Mouse (Mus musculus) intestine, embryonic 14.5 days (tissue): Measurements from ENCODE around the gene Masp2. TPM values are rescaled to one million over a fixed set of nuclear protein-coding genes. Genes with fewer than 3 reads are reported as not detected.

Experiments used
- ATAC-seq: fragments of 200-750 bp; cut with Nextera tagmentation; replicated peaks from 2 replicates; pipeline ENCODE4 v1.8.0; 2017; ENCODE audit warnings: low read depth, moderate number of reproducible peaks, moderate TSS enrichment, moderate library complexity; ENCODE audit not compliant: low FRiP score, low TSS enrichment
- DNase-seq: peaks from one replicate; pipeline ENCODE4 v3.0.0-alpha.2; 2018; ENCODE audit warnings: low spot score
- H3K27ac ChIP-seq: fragments of 300-500 bp; sonication (generic); 2 replicates; pipeline ENCODE4 v1.5.1; 2014; ENCODE audit warnings: low read depth, mild to moderate bottlenecking, control low read depth
- H3K27me3 ChIP-seq: fragments of 300-500 bp; sonication (generic); replicated peaks from 2 replicates; pipeline ENCODE4 v1.6.1; 2014; ENCODE audit warnings: low read length, control low read depth; ENCODE audit not compliant: control insufficient read depth, insufficient read depth
- H3K36me3 ChIP-seq: fragments of 300-500 bp; sonication (generic); 2 replicates; pipeline ENCODE4 v1.6.1; 2014; ENCODE audit warnings: low read length, control low read depth; ENCODE audit not compliant: control insufficient read depth, insufficient read depth
- H3K4me1 ChIP-seq: fragments of 300-500 bp; sonication (generic); replicated peaks from 2 replicates; pipeline ENCODE4 v1.6.1; 2014; ENCODE audit warnings: low read length, control low read depth, mixed read lengths; ENCODE audit not compliant: control insufficient read depth, insufficient read depth
- H3K4me2 ChIP-seq: fragments of 300-500 bp; sonication (generic); 2 replicates; pipeline ENCODE4 v1.6.1; 2014; ENCODE audit warnings: low read length
- H3K4me3 ChIP-seq: fragments of 300-500 bp; sonication (generic); 2 replicates; pipeline ENCODE4 v1.5.1; 2014; ENCODE audit warnings: low read depth, low read length, control low read depth, mixed read lengths
- H3K9ac ChIP-seq: fragments of 300-500 bp; sonication (generic); 2 replicates; pipeline ENCODE4 v1.6.1; 2014; ENCODE audit warnings: mild to moderate bottlenecking, low read length
- H3K9me3 ChIP-seq: fragments of 300-500 bp; sonication (generic); 2 replicates; pipeline ENCODE4 v1.6.1; 2016; ENCODE audit warnings: low read length, control low read depth; ENCODE audit not compliant: control insufficient read depth
- WGBS: fragments of 180-500 bp; shearing (Covaris S2); extraction: QIAGEN DNeasy Blood & Tissue Kit; methylation state at CpG from one replicate; pipeline ENCODE4 v1.1.7; 2014; 5-methylcytosine and 5-hydroxymethylcytosine counted together
- polyA plus RNA-seq: library from polyadenylated mRNA; unstranded; fragments of >200 nt; fragmentation: Nextera tagmentation; extraction: Ambion mirVana; gene quantifications from 2 replicates; pipeline ENCODE4 v1.2.1, GENCODE M21; 2014

Gene Masp2
- polyA plus RNA-seq, 1 experiment from 2014 or later = 0.28 TPM

DNA sequence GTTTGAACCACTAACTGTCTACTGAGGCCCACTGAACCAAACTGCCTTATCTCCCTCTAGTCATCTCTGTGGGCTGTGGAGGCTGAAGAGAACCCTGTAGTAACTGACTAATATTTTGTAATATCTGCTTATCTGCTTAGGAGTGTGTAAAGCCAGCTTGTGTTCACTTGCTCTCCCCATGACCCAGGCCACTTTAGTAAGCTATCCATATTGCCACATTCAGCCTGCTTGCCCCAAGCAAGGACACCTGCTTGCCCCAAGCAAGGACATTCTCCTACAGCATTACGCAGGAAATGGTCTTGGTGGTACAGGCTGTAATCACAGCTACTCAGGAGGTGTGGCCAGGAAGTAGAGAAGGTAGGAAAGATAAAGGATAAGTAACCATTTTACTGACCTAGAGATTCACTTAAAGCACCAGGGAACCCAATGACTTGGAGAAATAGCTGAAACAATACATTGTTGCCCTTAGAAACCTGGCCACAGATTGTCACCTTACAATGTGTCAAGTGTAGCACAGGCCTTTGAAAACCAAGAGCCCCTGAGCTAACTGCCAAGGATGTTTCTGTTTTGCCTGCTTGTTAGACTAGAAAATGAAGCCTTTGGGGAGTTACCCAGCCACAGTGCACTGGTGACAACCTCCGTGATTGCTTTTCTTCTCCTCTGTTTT, 31.2 kb downstream of the Masp2 start:
- DNase-seq = no peak
- Histone ChIP-seq H3K4me3 (no peak overlapping the region), H3K27ac (no peak overlapping the region), H3K9me3 (no peaks in the 10 kb centered on the region), H3K4me2 (no peak overlapping the region), H3K4me1 (no peaks in the 10 kb centered on the region), H3K36me3 (no peaks in the 10 kb centered on the region), H3K27me3 (no peaks in the 10 kb centered on the region), H3K9ac (no peak overlapping the region)
- ATAC-seq = no peak
- 79% methylated on average over 2 of the region's 2 CpGs for WGBS

DNA sequence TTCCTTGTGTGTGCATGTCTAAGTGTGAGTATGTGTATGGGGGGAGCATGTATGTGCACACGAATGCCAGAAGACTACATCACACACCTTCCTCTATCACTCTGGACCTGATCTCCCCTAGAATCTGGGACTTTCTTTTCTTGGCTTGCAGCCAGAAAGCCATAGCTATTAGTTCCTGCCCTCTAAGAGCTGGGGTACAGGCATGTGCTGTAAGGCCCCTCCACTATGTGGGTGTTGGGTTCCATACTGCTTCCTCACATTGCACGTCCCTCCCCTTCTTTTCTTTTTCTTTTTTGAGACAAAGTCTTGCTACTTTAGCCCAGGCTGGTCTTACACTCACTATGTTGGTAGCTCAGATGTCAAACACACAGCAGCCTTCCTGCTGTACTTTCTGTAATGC, 33.0 kb downstream of the Masp2 start:
- WGBS = 91% methylated on average over 2 of the region's 2 CpGs
- ATAC-seq = no peak

DNA sequence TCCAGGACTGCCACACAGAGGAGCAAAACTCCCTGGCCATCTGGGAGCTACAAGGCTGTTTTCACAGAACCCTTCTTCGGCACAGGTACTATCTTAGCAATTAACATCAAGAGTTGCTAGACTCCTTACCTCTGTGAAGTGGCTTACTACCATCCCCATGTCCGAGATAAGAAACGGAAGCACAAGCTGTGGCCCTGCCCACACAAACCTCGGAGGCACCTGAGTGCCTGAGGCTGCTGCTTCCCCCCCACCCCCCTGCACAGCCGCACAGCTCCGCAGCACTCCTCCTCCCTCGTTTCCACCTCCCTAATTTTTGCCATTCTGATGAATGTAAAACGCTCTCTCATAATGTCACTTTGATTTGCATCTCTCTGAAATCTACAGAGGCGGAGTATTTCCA, 35.9 kb downstream of the Masp2 start:
- Histone ChIP-seq H3K4me2 (no peak overlapping the region), H3K4me1 (no peaks in the 10 kb centered on the region), H3K36me3 (no peaks in the 10 kb centered on the region), H3K4me3 (no peak overlapping the region), H3K27me3 (no peaks in the 10 kb centered on the region), H3K9me3 (no peaks in the 10 kb centered on the region), H3K27ac (no peak overlapping the region), H3K9ac (no peak overlapping the region)
- DNase-seq = no peak
- no peak for ATAC-seq
- WGBS = 43% methylated on average over 9 of the region's 9 CpGs

More for the DNA sequence above, 33.0 kb downstream of the Masp2 start:
- H3K27me3 ChIP-seq = no peaks in the 10 kb centered on the region
- no peak overlapping the region for H3K4me2 ChIP-seq
- no peak overlapping the region for H3K27ac ChIP-seq
- H3K4me1 ChIP-seq = no peaks in the 10 kb centered on the region
- H3K9ac ChIP-seq = no peak overlapping the region
- no peak for DNase-seq
- H3K36me3 ChIP-seq = no peaks in the 10 kb centered on the region
- H3K9me3 ChIP-seq = no peaks in the 10 kb centered on the region
- H3K4me3 ChIP-seq = no peak overlapping the region

DNA sequence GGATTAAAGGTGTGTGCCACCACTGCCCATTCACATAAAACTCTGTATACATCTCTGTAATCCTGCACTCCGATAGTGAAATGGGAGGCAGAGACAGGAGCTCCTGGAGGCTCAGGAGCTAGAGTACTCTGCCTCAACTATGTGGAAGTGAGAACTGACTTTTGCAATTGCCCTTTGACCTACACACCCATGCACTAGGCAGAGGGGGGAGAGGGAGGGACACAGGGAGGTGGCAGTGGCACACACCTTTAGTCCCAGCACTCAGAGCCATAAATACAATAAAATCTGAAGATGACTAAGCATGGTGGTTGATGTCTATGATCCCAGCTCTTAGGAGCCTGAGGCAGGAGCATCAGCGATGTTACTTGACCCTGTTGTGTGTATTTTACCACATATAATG, 37.1 kb downstream of the Masp2 start:
- Histone ChIP-seq H3K36me3 (no peaks in the 10 kb centered on the region), H3K4me3 (no peak overlapping the region), H3K4me2 (no peak overlapping the region), H3K27me3 (no peaks in the 10 kb centered on the region), H3K27ac (no peak overlapping the region), H3K4me1 (peaks cover 5% of the 10 kb centered on the region; the same call in 1 of the 2 replicates), H3K9ac (no peak overlapping the region), H3K9me3 (no peaks in the 10 kb centered on the region)
- ATAC-seq (0 out of 2 replicates have a peak, but pooled peaks have one; percentile 48), DNase-seq (no peak)
- 81% methylated on average over 2 of the region's 2 CpGs for WGBS

DNA sequence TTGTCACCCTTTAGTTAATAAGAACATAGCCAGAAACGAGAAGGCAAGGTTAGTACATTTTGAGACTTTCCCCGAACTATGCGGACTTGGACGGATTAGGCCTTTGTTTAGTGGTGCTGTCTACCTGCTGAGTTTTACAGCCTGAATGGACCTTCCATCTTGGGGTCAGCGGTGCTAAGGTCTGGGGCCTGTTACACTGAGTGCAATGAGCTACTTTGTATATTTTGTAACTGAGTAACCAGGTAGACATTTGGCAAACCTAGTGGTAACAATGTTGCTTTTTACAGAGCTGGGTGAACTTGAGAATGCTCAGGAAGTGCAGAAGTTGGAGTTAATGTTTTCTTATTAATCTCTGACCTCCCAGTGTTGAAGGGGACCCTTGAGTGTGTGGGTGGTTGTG, 38.8 kb downstream of the Masp2 start:
- no peak overlapping the region for H3K4me3 ChIP-seq
- no peak overlapping the region for H3K27ac ChIP-seq
- H3K9me3 ChIP-seq = no peaks in the 10 kb centered on the region
- H3K4me1 ChIP-seq = peaks cover 5% of the 10 kb centered on the region; the same call in 1 of the 2 replicates
- no peaks in the 10 kb centered on the region for H3K36me3 ChIP-seq
- no peak for DNase-seq
- 81% methylated on average over 5 of the region's 5 CpGs for WGBS
- no peak overlapping the region for H3K4me2 ChIP-seq
- ATAC-seq = no peak
- H3K27me3 ChIP-seq = no peaks in the 10 kb centered on the region
- no peak overlapping the region for H3K9ac ChIP-seq

DNA sequence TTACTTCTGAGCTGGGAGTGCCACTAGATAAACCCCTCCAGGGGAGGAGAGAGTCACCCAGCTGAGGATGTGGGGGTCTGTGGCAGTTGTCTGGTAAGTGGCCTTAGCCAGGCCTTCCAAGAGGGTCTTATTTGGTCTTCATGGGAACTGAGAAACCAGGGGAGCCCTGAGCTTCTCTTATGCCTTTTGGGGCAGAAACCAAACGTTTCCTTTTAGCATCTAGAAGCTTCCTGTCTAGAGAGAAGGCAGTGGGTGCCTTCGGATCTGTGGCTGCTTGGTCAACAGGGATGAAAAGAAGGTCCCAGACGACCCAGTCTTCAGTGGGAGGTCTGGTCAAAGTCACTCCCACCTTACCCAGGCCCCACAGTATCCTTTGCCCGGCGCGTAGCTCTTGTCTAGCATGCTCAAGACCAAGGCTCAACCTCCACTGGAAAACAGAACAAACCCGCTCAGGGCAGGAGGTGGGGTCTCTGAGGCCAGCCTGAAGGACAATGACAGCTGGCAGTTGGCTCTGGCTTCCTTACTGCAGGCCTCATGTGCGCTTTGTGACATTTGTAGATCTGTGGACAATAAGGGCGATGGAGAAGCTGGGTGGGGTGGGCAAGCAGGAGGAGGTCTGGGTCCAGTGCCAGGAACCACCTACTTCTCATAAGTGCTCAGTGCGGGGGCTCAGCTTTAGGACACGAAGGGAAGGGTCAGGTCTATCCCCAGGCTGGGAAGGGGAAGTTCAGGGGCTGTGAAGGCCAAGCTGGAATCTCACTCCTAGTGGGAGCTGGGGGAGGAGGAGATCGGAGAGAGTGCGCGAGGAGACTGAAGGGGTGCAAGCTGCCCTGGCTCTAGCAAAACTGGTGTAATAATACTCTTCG, 41.2 kb downstream of the Masp2 start, which contains the start of gene Gm572:
Gene Gm572, plus strand, starts transcription at position 27 of the 866 bp plus-strand sequence.
- Histone ChIP-seq H3K9me3 (no peaks in the 10 kb centered on the region), H3K27ac (no peak within 1 kb of the TSS), H3K36me3 (no peaks in the 10 kb centered on the region), H3K9ac (0 out of 2 replicates have a peak within 1 kb of the TSS, but pooled peaks have one; percentile 11), H3K4me3 (no peak within 1 kb of the TSS), H3K4me1 (peaks cover 5% of the 10 kb centered on the region; the same call in 1 of the 2 replicates), H3K4me2 (peak within 1 kb of the TSS; percentile 35), H3K27me3 (no peaks in the 10 kb centered on the region)
- DNase-seq (no peak), ATAC-seq (no peak)
- 62% methylated on average over 15 of the region's 15 CpGs for WGBS

DNA sequence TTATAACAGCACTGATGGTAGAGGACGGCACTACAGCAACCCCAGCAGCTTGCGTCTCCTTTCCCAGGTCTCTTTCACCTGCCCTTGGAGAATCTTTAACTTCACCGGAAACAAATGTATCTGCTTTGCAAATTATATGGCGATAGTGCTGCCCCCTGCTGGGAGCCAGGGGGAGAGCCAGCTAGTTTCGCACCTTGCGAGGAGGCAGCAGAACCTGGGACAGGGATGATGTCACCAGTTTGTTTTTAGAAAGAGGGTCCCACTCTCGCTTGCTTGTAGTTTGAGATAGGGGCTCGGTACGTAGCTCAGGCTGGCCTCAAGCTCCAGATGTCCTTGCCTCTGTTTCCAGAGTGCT, 41.8 kb downstream of the Masp2 start:
- H3K4me1 ChIP-seq = peaks cover 5% of the 10 kb centered on the region; the same call in 1 of the 2 replicates
- ATAC-seq (no peak; the same call in 1 of the 2 replicates), DNase-seq (peak; percentile 89)
- no peak overlapping the region for H3K27ac ChIP-seq
- H3K9me3 ChIP-seq = no peaks in the 10 kb centered on the region
- no peak overlapping the region for H3K4me3 ChIP-seq
- H3K9ac ChIP-seq = 0 out of 2 replicates have a peak overlapping the region, but pooled peaks have one; percentile 11
- H3K4me2 ChIP-seq = peak overlapping the region; percentile 35
- no peaks in the 10 kb centered on the region for H3K27me3 ChIP-seq
- 3% methylated on average over 9 of the region's 9 CpGs for WGBS
- H3K36me3 ChIP-seq = no peaks in the 10 kb centered on the region

DNA sequence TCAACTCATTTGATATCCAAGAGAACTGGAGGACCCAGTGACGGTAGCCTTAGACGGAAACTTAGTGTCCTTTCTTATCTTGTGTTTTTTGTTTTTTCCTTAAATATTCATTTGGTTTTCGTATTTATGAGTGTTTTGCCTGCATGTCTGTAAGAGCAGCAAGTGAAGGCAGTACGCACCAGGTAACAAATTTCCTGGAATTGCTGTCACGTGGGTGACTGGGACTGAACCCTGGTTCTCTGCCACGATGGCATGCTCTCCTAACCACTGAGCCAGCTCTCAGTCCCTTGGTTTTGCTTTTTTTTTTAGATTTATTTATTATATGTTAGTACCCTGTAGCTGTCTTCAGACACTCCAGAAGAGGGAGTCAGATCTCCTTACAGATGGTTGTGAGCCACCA, 42.6 kb downstream of the Masp2 start:
- Histone ChIP-seq H3K4me1 (peaks cover 5% of the 10 kb centered on the region; the same call in 1 of the 2 replicates), H3K4me2 (no peak overlapping the region), H3K27me3 (no peaks in the 10 kb centered on the region), H3K27ac (no peak overlapping the region), H3K4me3 (no peak overlapping the region), H3K36me3 (no peaks in the 10 kb centered on the region), H3K9ac (no peak overlapping the region), H3K9me3 (no peaks in the 10 kb centered on the region)
- 89% methylated on average over 6 of the region's 6 CpGs for WGBS
- no peak for DNase-seq
- no peak for ATAC-seq
